Mouse (Mus musculus): Measurements from ENCODE around the gene Prex1.

Prex1 gene

GRCm38 (mm10) chr2:166726891-166727290, 13.3 kb upstream of the Prex1 start:
- no peak for DNase-seq (ENCODE audit: low read depth, low spot score)

DNA sequence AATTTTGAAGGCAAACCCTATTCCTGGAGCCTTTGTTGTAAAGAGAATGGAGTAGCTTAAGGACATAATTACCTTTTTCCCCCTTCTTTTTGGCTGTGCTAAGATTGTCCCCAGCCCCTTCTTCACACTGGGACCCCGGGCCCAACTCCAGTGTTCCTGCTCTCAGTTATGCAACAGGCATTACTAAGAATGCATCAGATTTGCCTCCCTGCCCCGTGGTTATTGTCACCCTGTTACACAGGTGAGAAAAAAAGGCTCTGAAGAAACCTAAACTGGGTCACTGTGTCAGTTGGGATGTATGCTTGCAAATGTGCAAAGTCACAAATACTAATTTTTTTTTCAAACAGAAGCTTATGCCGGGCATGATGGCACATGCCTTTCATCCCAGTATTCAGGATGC, 6.8 kb upstream of the Prex1 start:
- DNase-seq (ENCODE audit: low read depth, low spot score), result no peak

- DNase-seq (ENCODE audit: low read depth, low spot score), result peak; percentile 79
Measured at GRCm38 (mm10) chr2:166719930-166720305, 6.3 kb upstream of the Prex1 start.

- no peak for DNase-seq (ENCODE audit: low read depth, low spot score)
Measured at GRCm38 (mm10) chr2:166719301-166719929, 5.8 kb upstream of the Prex1 start.

DNA sequence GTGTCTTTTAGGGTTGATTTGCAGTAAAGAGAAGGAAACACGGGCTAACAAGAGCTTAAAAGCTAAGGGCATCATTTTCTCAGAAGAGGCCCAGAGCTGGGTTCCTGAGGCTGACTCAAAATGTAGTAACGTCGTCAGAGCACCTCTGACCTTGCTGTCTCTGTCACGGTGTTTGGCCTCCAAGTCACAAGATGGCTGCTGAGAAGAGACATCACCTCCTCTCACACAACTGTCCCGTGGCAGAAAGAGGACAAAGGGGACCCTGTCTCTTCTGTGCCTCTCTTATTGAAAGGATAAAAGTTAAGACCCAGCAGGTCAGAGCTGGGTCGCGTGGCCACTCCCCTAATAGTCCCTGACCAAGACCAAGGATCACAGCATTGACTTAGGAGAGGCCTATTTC, 2.4 kb upstream of the Prex1 start:
- no peak for DNase-seq (ENCODE audit: low read depth, low spot score)

DNA sequence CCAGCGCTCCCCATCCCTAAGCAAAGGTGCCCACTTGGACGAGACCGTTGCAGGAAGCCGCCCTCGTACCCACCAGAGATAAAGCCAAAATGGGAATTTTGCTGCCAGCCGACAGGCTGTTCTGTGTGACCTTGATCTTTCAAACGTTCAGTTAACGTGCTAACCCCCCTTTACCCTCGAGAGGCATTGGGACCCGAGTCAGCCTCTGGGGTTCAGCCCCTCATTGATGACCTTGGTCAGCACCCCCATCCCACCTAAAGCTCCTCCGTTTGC, 731 bp upstream of the Prex1 start:
- DNase-seq (ENCODE audit: low read depth, low spot score), result no peak

DNA sequence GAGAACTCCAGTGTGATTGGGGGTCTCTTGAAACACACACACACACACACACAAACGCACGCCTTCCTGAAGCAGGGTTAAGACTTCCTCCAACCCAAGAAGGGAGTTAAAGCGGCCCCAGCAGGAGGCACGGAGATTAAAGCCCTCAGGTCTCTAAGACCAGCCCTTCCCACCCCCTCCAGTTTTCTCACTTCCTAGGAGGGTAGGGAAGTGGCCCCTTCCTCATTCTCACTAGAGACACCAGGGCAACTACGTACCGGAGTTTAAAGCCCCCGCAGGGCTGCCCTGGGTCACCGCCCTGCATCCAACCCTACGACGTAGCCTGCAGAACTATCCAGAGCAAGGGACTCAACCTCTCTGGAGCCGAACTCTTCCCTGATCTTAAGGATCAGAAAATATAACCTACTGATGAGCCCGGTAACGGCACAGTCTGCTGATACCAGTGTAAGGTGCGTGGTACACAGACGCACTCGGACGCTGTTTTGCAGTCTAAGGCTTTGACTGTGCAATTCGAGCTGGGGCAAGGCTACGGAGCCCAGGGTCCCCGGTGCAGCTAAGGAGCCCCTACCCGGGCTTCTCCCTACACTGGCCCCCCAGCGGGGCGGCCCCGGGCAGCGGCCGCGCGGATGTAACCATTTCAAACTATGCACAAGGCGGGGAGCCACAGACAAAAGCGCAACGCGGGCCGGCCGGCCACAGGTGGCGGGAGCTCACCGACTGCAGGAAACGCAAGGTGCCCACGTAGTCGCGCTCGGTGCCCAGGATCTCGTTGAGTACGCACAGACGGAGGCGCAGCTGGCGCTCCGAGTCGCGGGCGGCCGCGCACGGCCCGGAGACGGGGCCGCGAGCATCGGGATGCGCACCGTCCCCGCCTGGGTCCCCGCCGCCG, 587 bp downstream of the Prex1 start:
- peak; percentile 76 for DNase-seq (ENCODE audit: low read depth, low spot score)

DNA sequence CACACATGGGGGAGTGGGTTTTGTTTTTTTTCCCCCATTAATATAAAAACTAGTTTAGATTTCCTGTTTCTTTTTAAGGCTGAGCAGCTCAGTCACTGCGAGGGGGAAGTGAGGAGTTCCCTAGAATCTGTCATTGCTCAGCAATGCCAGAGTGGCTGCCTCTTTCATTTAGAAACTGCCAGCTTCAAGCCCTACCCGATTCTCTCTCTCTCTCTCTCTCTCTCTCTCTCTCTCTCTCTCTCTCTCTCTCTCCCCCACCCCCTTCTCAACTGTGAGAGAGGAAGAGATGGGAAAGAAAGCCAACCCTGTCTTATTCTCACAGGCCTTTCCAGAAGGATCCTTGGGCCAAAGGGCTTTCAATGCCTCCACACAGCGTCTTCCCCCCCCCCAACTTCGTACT, 1.3 kb downstream of the Prex1 start:
- DNase-seq (ENCODE audit: low read depth, low spot score), result no peak

GRCm38 (mm10) chr2:166711681-166712132, 1.9 kb downstream of the Prex1 start:
- no peak for DNase-seq (ENCODE audit: low read depth, low spot score)

DNA sequence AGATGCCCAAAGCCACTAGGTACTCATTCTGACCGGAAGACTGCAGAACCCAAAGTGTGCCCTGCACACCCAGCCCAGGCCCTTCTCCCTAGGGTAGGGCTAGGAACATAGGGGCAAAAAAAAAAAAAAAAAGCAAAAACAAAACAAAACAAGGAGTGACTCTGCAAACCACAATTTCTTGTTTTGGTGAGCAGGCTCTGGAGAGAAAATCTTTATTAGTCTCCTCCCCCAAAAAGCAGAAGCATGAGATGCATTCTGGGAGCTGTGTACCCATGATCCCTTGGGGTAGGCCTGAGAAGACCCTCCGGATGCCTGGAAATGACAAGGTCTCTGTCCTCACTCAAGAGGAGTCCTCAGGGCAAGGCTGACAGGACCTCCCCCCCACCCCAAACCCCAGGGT, 3.7 kb downstream of the Prex1 start:
- no peak for DNase-seq (ENCODE audit: low read depth, low spot score)

GRCm38 (mm10) chr2:166708304-166708703, 5.3 kb downstream of the Prex1 start:
- no peak for DNase-seq (ENCODE audit: low read depth, low spot score)

DNA sequence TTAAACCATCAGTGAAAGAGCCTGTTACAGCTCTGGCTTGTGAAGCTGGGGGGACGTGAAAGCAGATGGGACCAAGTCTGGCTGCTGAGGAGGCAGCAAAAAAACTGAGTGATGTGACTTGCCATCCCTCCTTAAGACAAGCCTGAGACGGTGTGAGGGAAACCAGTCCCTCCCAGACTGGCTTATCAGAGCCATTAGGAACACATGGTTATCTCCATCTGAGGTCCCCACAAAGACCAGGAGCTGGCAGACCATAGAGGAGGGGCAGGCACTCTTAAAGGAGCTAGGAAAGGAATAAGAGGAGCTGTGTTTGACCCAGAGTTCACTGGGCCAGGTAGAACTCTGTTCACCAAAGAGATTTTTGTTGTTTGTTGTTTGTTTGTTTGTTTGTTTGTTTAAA, 7.1 kb downstream of the Prex1 start:
- no peak for DNase-seq (ENCODE audit: low read depth, low spot score)

DNA sequence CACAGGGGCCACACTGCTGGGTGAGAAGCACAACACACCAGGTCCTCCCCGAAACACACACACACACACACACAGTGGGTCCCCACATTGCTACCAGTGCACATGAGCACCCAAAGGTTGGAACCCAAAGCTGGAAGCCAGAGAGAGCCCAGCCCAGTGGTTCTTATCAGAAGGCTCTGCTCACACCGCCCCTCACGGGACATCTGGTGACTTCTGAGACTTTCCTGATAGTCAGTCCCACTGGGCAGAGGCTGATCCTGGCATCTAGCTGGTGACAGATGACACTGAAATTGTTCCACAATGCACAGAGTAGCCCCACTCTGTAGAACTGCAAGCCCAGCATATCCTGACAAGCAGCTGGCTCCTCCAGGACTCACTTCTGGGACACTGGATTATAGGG, 10.1 kb downstream of the Prex1 start:
- no peak for DNase-seq (ENCODE audit: low read depth, low spot score)

- DNase-seq (ENCODE audit: low read depth, low spot score), result no peak
Measured at GRCm38 (mm10) chr2:166702113-166702445, 11.6 kb downstream of the Prex1 start.

DNA sequence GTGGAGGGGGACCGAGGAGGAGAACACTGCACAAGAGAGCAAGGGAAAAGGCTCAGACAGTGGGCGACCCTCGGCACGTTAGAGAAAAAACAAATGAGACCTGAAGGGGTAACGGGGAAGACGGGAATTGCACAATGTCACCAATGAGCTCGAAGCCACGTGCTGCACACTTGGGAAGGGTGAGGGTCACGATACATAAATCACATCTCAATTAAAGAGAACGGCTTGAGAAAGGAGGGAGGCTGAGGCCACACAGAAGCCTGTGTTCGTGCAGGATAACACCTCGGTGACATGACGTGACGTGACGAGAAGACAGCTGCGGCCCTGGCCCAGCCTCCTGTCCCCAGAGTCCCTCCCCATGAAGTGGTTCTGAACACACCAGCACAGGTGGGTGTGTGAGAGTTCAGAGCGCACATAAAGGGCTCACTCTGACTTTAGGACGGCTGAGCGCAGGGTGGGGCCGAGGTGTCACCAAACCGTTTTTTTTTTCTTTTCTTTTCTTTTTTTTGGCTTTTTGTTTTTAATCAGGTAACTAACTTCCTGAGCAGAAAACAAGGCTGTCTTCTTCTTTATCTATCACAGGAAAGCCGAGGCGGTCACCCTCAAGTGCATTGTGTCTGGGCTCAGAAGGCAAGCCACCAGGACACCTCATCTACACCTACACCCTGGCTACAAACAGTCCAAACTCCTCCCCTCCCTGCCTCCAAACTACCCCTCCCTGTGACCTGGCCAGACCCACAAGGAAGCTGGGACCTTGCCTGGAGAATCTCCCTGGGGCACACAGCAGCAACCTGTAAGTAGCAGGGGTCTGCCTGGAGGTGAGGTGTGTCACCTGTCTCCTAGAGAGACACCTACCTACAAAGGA, 12.2 kb downstream of the Prex1 start:
- DNase-seq (ENCODE audit: low read depth, low spot score), result peak; percentile 11

DNA sequence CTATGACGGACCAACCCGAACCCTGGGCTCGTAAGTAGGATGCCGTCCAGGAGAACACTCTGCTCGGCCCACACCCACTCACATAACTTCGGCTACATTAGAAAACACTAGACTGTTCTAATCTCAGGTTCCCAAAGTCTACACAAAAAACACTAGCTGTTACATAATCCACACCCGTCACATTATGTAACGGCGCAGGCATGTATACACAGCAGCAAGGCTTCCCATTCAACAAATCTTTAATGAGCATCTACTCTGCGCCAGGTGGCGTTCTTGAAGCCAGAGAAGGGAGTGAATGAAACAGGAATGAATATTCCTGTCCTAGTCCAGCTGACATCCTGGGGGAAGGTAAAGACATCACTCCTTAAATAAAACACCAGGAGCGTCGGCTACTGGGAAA, 12.9 kb downstream of the Prex1 start:
- DNase-seq (ENCODE audit: low read depth, low spot score), result peak; percentile 12

DNA sequence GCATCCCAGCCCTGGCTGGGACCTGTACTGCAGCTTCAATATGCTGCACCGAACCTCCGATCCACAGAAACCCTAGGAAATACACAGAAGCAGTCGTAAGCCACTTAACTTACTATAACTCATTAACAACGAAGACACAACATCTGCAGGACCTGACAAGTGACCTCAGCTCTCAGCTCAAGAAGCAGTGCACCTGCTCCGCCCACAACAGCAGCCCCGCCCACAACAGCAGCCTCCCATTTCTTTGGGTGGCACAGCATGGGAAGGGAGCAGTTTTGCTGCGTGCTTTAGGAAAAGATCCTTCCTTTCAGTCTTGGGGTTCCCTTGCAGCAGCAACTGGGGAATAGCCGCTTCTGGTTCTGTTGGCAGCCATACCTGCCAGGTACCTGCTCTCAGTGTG, 13.5 kb downstream of the Prex1 start:
- peak; percentile 82 for DNase-seq (ENCODE audit: low read depth, low spot score)

GRCm38 (mm10) chr2:166699552-166699951, 14.1 kb downstream of the Prex1 start:
- DNase-seq (ENCODE audit: low read depth, low spot score), result no peak

DNA sequence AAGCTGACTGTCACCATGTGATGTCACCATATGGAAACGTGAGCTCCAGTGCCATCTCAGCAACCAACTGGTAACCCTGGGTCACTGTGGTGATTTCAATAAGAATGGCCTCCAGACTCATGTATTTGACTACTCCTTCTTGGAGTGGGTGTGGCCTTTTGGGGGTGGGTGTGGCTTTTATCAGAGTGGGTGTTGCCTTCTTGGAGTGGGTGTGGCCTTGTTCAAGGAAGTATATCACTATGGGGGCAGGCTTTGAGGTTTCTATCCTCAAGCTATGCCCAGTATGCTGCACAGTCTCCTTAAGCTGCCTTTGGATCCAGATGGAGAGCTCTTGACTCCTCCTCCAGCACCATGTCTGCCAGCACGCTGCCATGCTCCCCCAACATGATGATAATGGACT, 19.0 kb downstream of the Prex1 start:
- peak; percentile 95 for DNase-seq (ENCODE audit: low read depth, low spot score)

DNA sequence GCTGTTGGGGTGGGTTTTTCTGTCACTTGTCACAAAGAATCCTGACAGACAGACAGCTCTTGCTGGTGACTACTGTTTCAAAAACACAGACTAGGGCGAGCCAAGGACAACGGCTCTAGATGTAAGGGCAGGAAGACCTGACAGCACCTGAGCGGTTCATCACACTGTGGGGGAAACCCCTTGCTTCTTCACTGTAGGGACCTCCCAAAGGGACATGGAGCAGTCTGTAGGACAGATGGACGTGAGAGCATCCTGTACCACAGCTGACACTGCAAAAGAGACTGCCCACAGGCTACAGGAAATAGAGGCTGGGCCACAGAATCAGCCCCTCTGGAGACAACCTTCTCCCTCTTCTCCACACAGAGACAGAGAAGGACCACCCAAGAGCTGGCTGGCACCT, 20.2 kb downstream of the Prex1 start:
- DNase-seq (ENCODE audit: low read depth, low spot score), result no peak

GRCm38 (mm10) chr2:166691602-166692509, 21.8 kb downstream of the Prex1 start:
- peak; percentile 31 for DNase-seq (ENCODE audit: low read depth, low spot score)

DNA sequence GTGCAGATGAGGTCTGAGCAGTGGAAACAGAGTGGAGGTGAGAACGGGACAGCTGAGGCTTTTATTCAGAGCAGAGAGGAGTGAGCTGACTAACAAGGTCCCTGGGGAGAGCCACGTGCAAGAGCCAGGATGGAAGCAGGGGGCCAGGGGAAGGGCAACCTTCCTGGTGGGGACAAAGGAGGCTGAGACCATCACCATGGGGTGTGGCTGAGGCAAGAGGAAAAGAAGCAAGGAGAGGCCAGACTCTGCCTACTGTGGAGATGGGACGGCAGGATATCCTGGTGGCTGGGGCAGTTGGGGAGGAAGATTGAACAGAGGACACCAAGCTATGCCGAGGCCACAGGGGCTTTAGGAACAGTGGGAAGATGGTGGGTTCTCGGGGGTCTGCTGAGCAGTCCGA, 26.7 kb downstream of the Prex1 start:
- DNase-seq (ENCODE audit: low read depth, low spot score), result peak; percentile 66

Data from ZHBTc4 (cell line).